Mouse (Mus musculus) liver, embryonic 12.5 days (tissue): Measurements from ENCODE around the gene Fam83e. TPM values are rescaled to one million over a fixed set of nuclear protein-coding genes. Genes with fewer than 3 reads are reported as not detected.

ENCODE experiments used
- ATAC-seq: fragments of 200-750 bp; cut with Nextera tagmentation; 2 replicates; pipeline ENCODE4 v1.8.0; 2017; ENCODE audit warnings: moderate number of reproducible peaks, mild to moderate bottlenecking, moderate library complexity
- H3K27ac ChIP-seq: fragments of 300-500 bp; sonication (generic); 2 replicates; pipeline ENCODE4 v1.5.1; 2016; ENCODE audit warnings: mild to moderate bottlenecking
- H3K27me3 ChIP-seq: fragments of 300-500 bp; sonication (generic); replicated peaks from 2 replicates; pipeline ENCODE4 v1.6.1; 2016; ENCODE audit warnings: mild to moderate bottlenecking, moderate library complexity
- H3K36me3 ChIP-seq: fragments of 300-500 bp; sonication (generic); 2 replicates; pipeline ENCODE4 v1.6.1; 2016; ENCODE audit warnings: mild to moderate bottlenecking, moderate library complexity
- H3K4me1 ChIP-seq: fragments of 300-500 bp; sonication (generic); 2 replicates; pipeline ENCODE4 v1.6.1; 2016
- H3K4me2 ChIP-seq: fragments of 300-500 bp; sonication (generic); 2 replicates; pipeline ENCODE4 v1.6.1; 2016; ENCODE audit warnings: mild to moderate bottlenecking, moderate library complexity
- H3K4me3 ChIP-seq: fragments of 300-500 bp; sonication (generic); 2 replicates; pipeline ENCODE4 v1.5.1; 2016; ENCODE audit warnings: mild to moderate bottlenecking, moderate library complexity
- H3K9ac ChIP-seq: fragments of 300-500 bp; sonication (generic); 2 replicates; pipeline ENCODE4 v1.6.1; 2016; ENCODE audit warnings: mild to moderate bottlenecking, moderate library complexity
- H3K9me3 ChIP-seq: fragments of 300-500 bp; sonication (generic); replicated peaks from 2 replicates; pipeline ENCODE4 v1.6.1; 2016; ENCODE audit warnings: mild to moderate bottlenecking, moderate library complexity
- WGBS: fragments of 180-500 bp; shearing (Covaris S2); methylation state at CpG from one replicate; pipeline ENCODE4 v1.1.7; 2016; ENCODE audit not compliant: insufficient replicate concordance; 5-methylcytosine and 5-hydroxymethylcytosine counted together
- polyA plus RNA-seq: library from polyadenylated mRNA; unstranded; fragments of >200 nt; fragmentation: Nextera tagmentation; extraction: Ambion mirVana; gene quantifications from 2 replicates; pipeline ENCODE4 v1.2.1, GENCODE M21; 2016

Fam83e gene
- polyA plus RNA-seq, 1 experiment from 2014 or later = 0.81 TPM

GRCm38 (mm10) chr7:45710477-45711191 is 10.4 kb upstream of the Fam83e start:
- Histone ChIP-seq H3K36me3 (peaks cover 48% of the 10 kb centered on the region), H3K4me1 (peaks cover 63% of the 10 kb centered on the region), H3K27ac (no peak overlapping the region), H3K4me2 (no peak overlapping the region), H3K9me3 (no peaks in the 10 kb centered on the region), H3K27me3 (no peaks in the 10 kb centered on the region), H3K9ac (no peak overlapping the region), H3K4me3 (no peak overlapping the region)
- ATAC-seq = no peak
- 89% methylated on average over 20 of the region's 20 CpGs for WGBS

GRCm38 (mm10) chr7:45711316-45712021 is 9.5 kb upstream of the Fam83e start:
- Histone ChIP-seq H3K27ac (no peak overlapping the region), H3K36me3 (peaks cover 48% of the 10 kb centered on the region), H3K4me1 (peaks cover 63% of the 10 kb centered on the region), H3K9ac (no peak overlapping the region), H3K27me3 (no peaks in the 10 kb centered on the region), H3K4me2 (no peak overlapping the region), H3K9me3 (no peaks in the 10 kb centered on the region), H3K4me3 (no peak overlapping the region)
- 89% methylated on average over 24 of the region's 24 CpGs for WGBS
- ATAC-seq = no peak

- Histone ChIP-seq H3K4me3 (no peak overlapping the region), H3K4me1 (peaks cover 63% of the 10 kb centered on the region), H3K4me2 (no peak overlapping the region), H3K9me3 (no peaks in the 10 kb centered on the region), H3K9ac (no peak overlapping the region), H3K36me3 (peaks cover 48% of the 10 kb centered on the region), H3K27ac (no peak overlapping the region), H3K27me3 (no peaks in the 10 kb centered on the region)
- 82% methylated on average over 21 of the region's 21 CpGs for WGBS
- ATAC-seq = no peak
Measured at GRCm38 (mm10) chr7:45712022-45712757, 8.8 kb upstream of the Fam83e start.

- H3K4me2 ChIP-seq = no peak overlapping the region
- no peak overlapping the region for H3K27ac ChIP-seq
- H3K27me3 ChIP-seq = no peaks in the 10 kb centered on the region
- no peak overlapping the region for H3K4me3 ChIP-seq
- 84% methylated on average over 16 of the region's 16 CpGs for WGBS
- H3K9me3 ChIP-seq = no peaks in the 10 kb centered on the region
- H3K4me1 ChIP-seq = peaks cover 52% of the 10 kb centered on the region
- H3K36me3 ChIP-seq = peaks cover 48% of the 10 kb centered on the region
- H3K9ac ChIP-seq = no peak overlapping the region
- ATAC-seq = no peak
Measured at GRCm38 (mm10) chr7:45713396-45713795, 7.6 kb upstream of the Fam83e start.

GRCm38 (mm10) chr7:45713881-45714520 is 7.0 kb upstream of the Fam83e start:
- Histone ChIP-seq H3K4me1 (peaks cover 51% of the 10 kb centered on the region), H3K9ac (peak overlapping the region; percentile 74), H3K4me2 (peak overlapping the region; percentile 96), H3K27me3 (no peaks in the 10 kb centered on the region), H3K36me3 (peaks cover 51% of the 10 kb centered on the region), H3K4me3 (peak overlapping the region; percentile 80), H3K9me3 (no peaks in the 10 kb centered on the region), H3K27ac (peak overlapping the region; percentile 76)
- no peak for ATAC-seq
- 71% methylated on average over 6 of the region's 6 CpGs for WGBS

- WGBS = 11% methylated on average over 14 of the region's 14 CpGs
- Histone ChIP-seq H3K36me3 (peaks cover 53% of the 10 kb centered on the region), H3K4me3 (peak overlapping the region; percentile 80), H3K4me1 (peaks cover 57% of the 10 kb centered on the region), H3K9me3 (no peaks in the 10 kb centered on the region), H3K27ac (peak overlapping the region; percentile 76), H3K27me3 (no peaks in the 10 kb centered on the region), H3K9ac (peak overlapping the region; percentile 74), H3K4me2 (peak overlapping the region; percentile 96)
- ATAC-seq = peak; percentile 59
Measured at GRCm38 (mm10) chr7:45714630-45715089, 6.4 kb upstream of the Fam83e start.

GRCm38 (mm10) chr7:45715090-45715708 is 5.8 kb upstream of the Fam83e start, which contains the start of gene Rpl18:
TSS of gene Rpl18 (plus strand) at chr7:45715457.
- H3K9ac ChIP-seq = peak within 1 kb of the TSS; percentile 91
- peak within 1 kb of the TSS; percentile 80 for H3K4me3 ChIP-seq
- peaks cover 53% of the 10 kb centered on the region for H3K36me3 ChIP-seq
- no peaks in the 10 kb centered on the region for H3K27me3 ChIP-seq
- H3K4me2 ChIP-seq = peak within 1 kb of the TSS; percentile 96
- no peaks in the 10 kb centered on the region for H3K9me3 ChIP-seq
- H3K27ac ChIP-seq = peak within 1 kb of the TSS; percentile 83
- WGBS = 6% methylated on average over 34 of the region's 34 CpGs
- H3K4me1 ChIP-seq = peaks cover 63% of the 10 kb centered on the region
- peak; percentile 88 for ATAC-seq

- H3K27ac ChIP-seq = peak overlapping the region; percentile 83
- ATAC-seq = no peak
- H3K9me3 ChIP-seq = no peaks in the 10 kb centered on the region
- H3K36me3 ChIP-seq = peaks cover 53% of the 10 kb centered on the region
- peak overlapping the region; percentile 91 for H3K9ac ChIP-seq
- H3K4me2 ChIP-seq = peak overlapping the region; percentile 96
- peaks cover 69% of the 10 kb centered on the region for H3K4me1 ChIP-seq
- no peaks in the 10 kb centered on the region for H3K27me3 ChIP-seq
- H3K4me3 ChIP-seq = peak overlapping the region; percentile 80
- 45% methylated on average over 19 of the region's 19 CpGs for WGBS
Measured at GRCm38 (mm10) chr7:45715741-45716459, 5.1 kb upstream of the Fam83e start.

- Histone ChIP-seq H3K27me3 (no peaks in the 10 kb centered on the region), H3K36me3 (peaks cover 53% of the 10 kb centered on the region), H3K9me3 (no peaks in the 10 kb centered on the region), H3K4me3 (peak overlapping the region; percentile 80), H3K4me1 (peaks cover 75% of the 10 kb centered on the region), H3K4me2 (peak overlapping the region; percentile 96), H3K9ac (peak overlapping the region; percentile 91), H3K27ac (peak overlapping the region; percentile 83)
- 76% methylated on average over 3 of the region's 3 CpGs for WGBS
- no peak for ATAC-seq
Measured at GRCm38 (mm10) chr7:45716460-45716857, 4.6 kb upstream of the Fam83e start.

- H3K9me3 ChIP-seq = no peaks in the 10 kb centered on the region
- peak overlapping the region; percentile 83 for H3K27ac ChIP-seq
- H3K9ac ChIP-seq = peak overlapping the region; percentile 91
- WGBS = 6% methylated on average over 31 of the region's 31 CpGs
- peak overlapping the region; percentile 96 for H3K4me2 ChIP-seq
- peak overlapping the region; percentile 80 for H3K4me3 ChIP-seq
- no peaks in the 10 kb centered on the region for H3K27me3 ChIP-seq
- peaks cover 53% of the 10 kb centered on the region for H3K36me3 ChIP-seq
- ATAC-seq = peak; percentile 41; the same call in 1 of the 2 replicates
- peaks cover 75% of the 10 kb centered on the region for H3K4me1 ChIP-seq
Measured at GRCm38 (mm10) chr7:45716952-45717917, 3.8 kb upstream of the Fam83e start.
